Comparison of ENCODE assay signal across 19 mouse cellular contexts in the genomic region with DNA sequence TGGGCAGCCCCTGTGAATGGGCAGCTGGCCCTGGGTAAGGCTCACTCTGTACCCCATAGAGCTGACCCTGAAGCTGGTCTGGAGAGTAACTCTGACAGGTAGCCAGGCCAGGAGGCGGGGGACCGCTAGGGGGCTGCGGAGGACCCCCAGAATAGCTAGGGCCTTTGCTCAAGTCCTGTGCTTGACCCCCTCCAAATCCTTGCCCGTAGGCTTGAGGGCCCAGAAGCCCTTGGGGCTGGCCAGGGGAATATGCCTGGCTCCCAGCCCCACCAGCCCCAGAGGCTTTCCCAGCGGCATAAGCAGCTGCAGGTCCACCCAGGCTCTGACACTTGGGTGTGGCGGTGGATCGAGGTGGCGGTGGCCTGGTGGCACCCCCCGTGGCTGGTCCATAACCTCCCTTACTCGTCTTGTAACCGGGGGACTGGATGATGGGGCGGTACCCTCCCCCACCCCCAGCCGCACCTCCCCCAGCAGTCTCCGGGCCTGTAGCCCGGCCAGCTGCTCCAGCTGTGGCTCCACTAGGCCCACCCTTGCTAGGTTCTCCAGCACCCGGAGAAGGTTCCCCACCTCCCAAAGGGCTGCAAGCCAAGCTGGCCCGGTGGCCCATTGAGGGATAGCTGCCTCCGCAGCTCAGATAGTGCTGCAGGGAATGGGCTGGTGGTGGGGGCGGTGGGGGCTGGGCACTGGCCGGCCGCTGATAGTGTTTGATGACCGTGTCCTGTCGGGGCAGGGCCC. TPM values are rescaled to one million over a fixed set of nuclear protein-coding genes. Genes with fewer than 3 reads are reported as not detected.
DNase-seq lines count a peak whose midpoint lies in the region; ATAC-seq and TF ChIP-seq lines count a peak whose summit lies in the region.
"Had no signal": no experiment of that assay in that cellular context is flagged by ENCODE, and none has a peak within 500 bp of the region (broad histone marks: within the 10 kb centered on the region; RNA-seq: fewer than 3 reads in every experiment).

No protein-coding gene starts in this region.

- no peaks in the 10 kb centered on the region for H3K9me3 ChIP-seq in heart, embryonic 10.5 days
- H3K9me3 ChIP-seq in midbrain, embryonic 10.5 days (replicated peaks): no peaks in the 10 kb centered on the region
- no peaks in the 10 kb centered on the region for H3K9me3 ChIP-seq in midbrain, embryonic 15.5 days
- H3K9me3 ChIP-seq in stomach, postnatal 0 days (ENCODE audit: control insufficient read depth, low read length): no peaks in the 10 kb centered on the region
- H3K9me3 ChIP-seq: kidney, embryonic 15.5 days; limb, embryonic 15.5 days; liver, embryonic 15.5 days; midbrain, embryonic 13.5 days had no signal

- ATAC-seq in midbrain, embryonic 15.5 days (replicated peaks): no peak
- no peak for ATAC-seq in stomach, postnatal 0 days (ENCODE audit: low FRiP score, low TSS enrichment)
- ATAC-seq in monocyte, adult 5-6 weeks (replicated peaks; ENCODE audit: insufficient number of reproducible peaks, low FRiP score, low TSS enrichment, poor library complexity, severe bottlenecking): no peak
- ATAC-seq: CD4-positive, CD25-positive, alpha-beta regulatory T cell, adult 4 months; hindbrain, embryonic 16.5 days; intestine, postnatal 0 days; midbrain, embryonic 13.5 days had no signal

- intact Hi-C loops in heart, adult 2 months (cut with DNase I): no loop called here

- no peak overlapping the region for H3K9ac ChIP-seq in heart, adult 2 months (ENCODE audit: low read depth, low read length)
- no peak overlapping the region for H3K9ac ChIP-seq in midbrain, embryonic 15.5 days
- no peak overlapping the region for H3K9ac ChIP-seq in stomach, postnatal 0 days (ENCODE audit: low read length)
- H3K9ac ChIP-seq: kidney, embryonic 15.5 days; limb, embryonic 15.5 days; liver, embryonic 15.5 days; midbrain, embryonic 13.5 days had no signal

- no peak overlapping the region for H3K27ac ChIP-seq in heart, adult 2 months
- no peak overlapping the region for H3K27ac ChIP-seq in heart, embryonic 10.5 days
- H3K27ac ChIP-seq in midbrain, embryonic 10.5 days (replicated peaks): no peak overlapping the region; the same call in 1 of the 2 replicates
- no peak overlapping the region for H3K27ac ChIP-seq in midbrain, embryonic 15.5 days
- H3K27ac ChIP-seq in stomach, postnatal 0 days (replicated peaks): no peak overlapping the region
- H3K27ac ChIP-seq: kidney, embryonic 15.5 days; limb, embryonic 15.5 days; liver, embryonic 15.5 days; macrophage; midbrain, embryonic 13.5 days had no signal

- H3K79me2 ChIP-seq in heart, adult 2 months (replicated peaks; ENCODE audit: control insufficient read depth, insufficient read depth, low read length): peaks cover 8% of the 10 kb centered on the region

- peak; percentile 52 for DNase-seq in cerebellum, adult 11-12 months
- DNase-seq in cerebellum, postnatal 36 days: no peak
- peak; percentile 52 to 60 for DNase-seq in heart, adult 2 months
- no peak for DNase-seq in heart, embryonic 10.5 days (ENCODE audit: low spot score)
- no peak for DNase-seq in midbrain, embryonic 10.5 days (ENCODE audit: low spot score)
- DNase-seq in stomach, postnatal 0 days (ENCODE audit: low spot score): peak; percentile 12
- DNase-seq: cerebellum, adult 9-10 months; thymus, postnatal 4 days had no signal

- 80% methylated on average over 23 of the region's 23 CpGs for WGBS in heart, adult 2 months
- 90% methylated on average over 23 of the region's 23 CpGs for WGBS in heart, embryonic 10.5 days
- 96% methylated on average over 20 of the region's 23 CpGs for WGBS in midbrain, embryonic 10.5 days
- 93% methylated on average over 23 of the region's 23 CpGs for WGBS in midbrain, embryonic 15.5 days
- WGBS in stomach, postnatal 0 days: 87% methylated on average over 23 of the region's 23 CpGs

- peaks cover 5% of the 10 kb centered on the region for H3K4me1 ChIP-seq in heart, adult 2 months (ENCODE audit: control insufficient read depth, insufficient read depth, low read length)
- peaks cover 53% of the 10 kb centered on the region for H3K4me1 ChIP-seq in heart, embryonic 10.5 days
- H3K4me1 ChIP-seq in midbrain, embryonic 10.5 days: peaks cover 38% of the 10 kb centered on the region
- H3K4me1 ChIP-seq in midbrain, embryonic 15.5 days: peaks cover 31% of the 10 kb centered on the region
- H3K4me1 ChIP-seq in stomach, postnatal 0 days (replicated peaks; ENCODE audit: control insufficient read depth, insufficient read depth): 0 out of 2 replicates have a peak, but pooled peaks cover 4% of the 10 kb centered on the region

- no peaks in the 10 kb centered on the region for H3K27me3 ChIP-seq in heart, adult 2 months (ENCODE audit: control insufficient read depth, insufficient read depth, low read length)
- no peaks in the 10 kb centered on the region for H3K27me3 ChIP-seq in heart, embryonic 10.5 days (ENCODE audit: insufficient read depth, poor library complexity, severe bottlenecking)
- H3K27me3 ChIP-seq in midbrain, embryonic 10.5 days (ENCODE audit: low read depth, poor library complexity, severe bottlenecking): no peaks in the 10 kb centered on the region
- H3K27me3 ChIP-seq in midbrain, embryonic 15.5 days (replicated peaks): no peaks in the 10 kb centered on the region
- no peaks in the 10 kb centered on the region for H3K27me3 ChIP-seq in stomach, postnatal 0 days (ENCODE audit: control insufficient read depth, insufficient read depth, low read length)
- H3K27me3 ChIP-seq: kidney, embryonic 15.5 days; limb, embryonic 15.5 days; liver, embryonic 15.5 days; midbrain, embryonic 13.5 days had no signal

- H3K4me3 ChIP-seq in heart, adult 2 months: no peak overlapping the region
- no peak overlapping the region for H3K4me3 ChIP-seq in heart, embryonic 10.5 days
- peak overlapping the region; percentile 98 for H3K4me3 ChIP-seq in midbrain, embryonic 10.5 days
- H3K4me3 ChIP-seq in midbrain, embryonic 15.5 days: no peak overlapping the region
- H3K4me3 ChIP-seq in stomach, postnatal 0 days (ENCODE audit: low read depth, low read length): no peak overlapping the region
- H3K4me3 ChIP-seq: kidney, embryonic 15.5 days; limb, embryonic 15.5 days; liver, embryonic 15.5 days; midbrain, embryonic 13.5 days; myocyte had no signal

- no peak for TF ChIP-seq POLR2A in heart, adult 2 months (IDR thresholded peaks at IDR 0.05; ENCODE audit: insufficient read depth, low read depth, low read length)

- TF ChIP-seq EP300 in heart, adult 2 months (IDR thresholded peaks at IDR 0.05; ENCODE audit: insufficient read depth, low read depth, low read length): no peak
- TF ChIP-seq EP300 in stomach, postnatal 0 days (optimal IDR thresholded peaks at IDR 0.05): no peak

- no peak for TF ChIP-seq CTCF in heart, adult 2 months (IDR thresholded peaks at IDR 0.05)
- TF ChIP-seq CTCF in stomach, postnatal 0 days (IDR thresholded peaks at IDR 0.05; ENCODE audit: low read depth): no peak

- H3K4me2 ChIP-seq in midbrain, embryonic 15.5 days: no peak overlapping the region
- no peak overlapping the region for H3K4me2 ChIP-seq in stomach, postnatal 0 days (replicated peaks; ENCODE audit: low read depth)
- H3K4me2 ChIP-seq: kidney, embryonic 15.5 days; liver, embryonic 15.5 days had no signal

- H3K36me3 ChIP-seq in heart, adult 2 months (ENCODE audit: control insufficient read depth, insufficient read depth, low read length): no peaks in the 10 kb centered on the region
- H3K36me3 ChIP-seq in heart, embryonic 10.5 days: peaks cover 72% of the 10 kb centered on the region
- H3K36me3 ChIP-seq in midbrain, embryonic 10.5 days: peaks cover 71% of the 10 kb centered on the region
- peaks cover 47% of the 10 kb centered on the region for H3K36me3 ChIP-seq in midbrain, embryonic 15.5 days (replicated peaks)
- H3K36me3 ChIP-seq in stomach, postnatal 0 days (ENCODE audit: control insufficient read depth, insufficient read depth, low read length): peaks cover 29% of the 10 kb centered on the region

RNA-seq across cellular contexts. Expression of a gene that starts 3.6 kb away (rescaled TPM):
- total RNA-seq in heart, adult 2 months (2021): 10 to 100 TPM; 22.4 to 23.0 TPM
- 4.9 and 7.1 TPM in 2 replicates for polyA plus RNA-seq in heart, adult 2 months (2012; rRNA removed)
- 8.8 and 13.3 TPM in 2 replicates for polyA plus RNA-seq in heart, embryonic 10.5 days (2016; fragmentation: Nextera tagmentation; extraction: Ambion mirVana)
- 10.8 and 11.3 TPM in 2 replicates for polyA plus RNA-seq in midbrain, embryonic 10.5 days (2016; fragmentation: Nextera tagmentation; extraction: Ambion mirVana)
- polyA plus RNA-seq in midbrain, embryonic 15.5 days (2015; fragmentation: Nextera tagmentation; extraction: Ambion mirVana): 16.2 and 18.1 TPM in 2 replicates
- 3.4 and 3.8 TPM in 2 replicates for polyA plus RNA-seq in stomach, postnatal 0 days (2015; fragmentation: Nextera tagmentation; extraction: Ambion mirVana)
- 1.6 to 5.0 TPM (median 2.0 TPM) in 3 replicates for total RNA-seq in monocyte, adult 5-6 weeks (2017)

RNA-seq across cellular contexts. Expression of a gene that starts 13.1 kb away (rescaled TPM):
- 10 to 100 TPM; 27.0 to 29.3 TPM for total RNA-seq in heart, adult 2 months (2021)
- 41.7 and 43.6 TPM in 2 replicates for polyA plus RNA-seq in heart, adult 2 months (2012; rRNA removed)
- 59.9 and 65.2 TPM in 2 replicates for polyA plus RNA-seq in heart, embryonic 10.5 days (2016; fragmentation: Nextera tagmentation; extraction: Ambion mirVana)
- 63.0 and 66.7 TPM in 2 replicates for polyA plus RNA-seq in midbrain, embryonic 10.5 days (2016; fragmentation: Nextera tagmentation; extraction: Ambion mirVana)
- 67.2 and 72.1 TPM in 2 replicates for polyA plus RNA-seq in midbrain, embryonic 15.5 days (2015; fragmentation: Nextera tagmentation; extraction: Ambion mirVana)
- 43.0 and 44.1 TPM in 2 replicates for polyA plus RNA-seq in stomach, postnatal 0 days (2015; fragmentation: Nextera tagmentation; extraction: Ambion mirVana)
- total RNA-seq in monocyte, adult 5-6 weeks (2017): 45.8 to 57.3 TPM (median 52.8 TPM) in 3 replicates

RNA-seq across cellular contexts. Expression of a gene that starts 13.4 kb away (rescaled TPM):
- 1 to 10 TPM; 5.5 to 6.2 TPM for total RNA-seq in heart, adult 2 months (2021)
- 19.8 and 23.6 TPM in 2 replicates for polyA plus RNA-seq in heart, adult 2 months (2012; rRNA removed)
- polyA plus RNA-seq in heart, embryonic 10.5 days (2016; fragmentation: Nextera tagmentation; extraction: Ambion mirVana): 15.0 and 16.8 TPM in 2 replicates
- 17.0 and 17.3 TPM in 2 replicates for polyA plus RNA-seq in midbrain, embryonic 10.5 days (2016; fragmentation: Nextera tagmentation; extraction: Ambion mirVana)
- 15.7 and 15.9 TPM in 2 replicates for polyA plus RNA-seq in midbrain, embryonic 15.5 days (2015; fragmentation: Nextera tagmentation; extraction: Ambion mirVana)
- 33.6 and 37.4 TPM in 2 replicates for polyA plus RNA-seq in stomach, postnatal 0 days (2015; fragmentation: Nextera tagmentation; extraction: Ambion mirVana)
- 1.5 to 12.8 TPM (median 3.7 TPM) in 3 replicates for total RNA-seq in monocyte, adult 5-6 weeks (2017)

RNA-seq across cellular contexts. Expression of a gene that starts 31.3 kb away (rescaled TPM):
- total RNA-seq in heart, adult 2 months (2021): 10 to 100 TPM; 40.9 to 44.3 TPM
- polyA plus RNA-seq in heart, adult 2 months (2012; rRNA removed): 107 and 114 TPM in 2 replicates
- 50.5 and 57.5 TPM in 2 replicates for polyA plus RNA-seq in heart, embryonic 10.5 days (2016; fragmentation: Nextera tagmentation; extraction: Ambion mirVana)
- 22.0 and 23.6 TPM in 2 replicates for polyA plus RNA-seq in midbrain, embryonic 10.5 days (2016; fragmentation: Nextera tagmentation; extraction: Ambion mirVana)
- polyA plus RNA-seq in midbrain, embryonic 15.5 days (2015; fragmentation: Nextera tagmentation; extraction: Ambion mirVana): 12.5 and 15.2 TPM in 2 replicates
- 81.5 and 87.2 TPM in 2 replicates for polyA plus RNA-seq in stomach, postnatal 0 days (2015; fragmentation: Nextera tagmentation; extraction: Ambion mirVana)
- total RNA-seq in monocyte, adult 5-6 weeks (2017): 43.0 to 51.7 TPM (median 49.7 TPM) in 3 replicates

RNA-seq across cellular contexts. Expression of a gene that starts 32.9 kb away (rescaled TPM):
- total RNA-seq in heart, adult 2 months (2021): 10 to 100 TPM; 45.5 to 46.6 TPM
- 33.9 and 36.0 TPM in 2 replicates for polyA plus RNA-seq in heart, adult 2 months (2012; rRNA removed)
- polyA plus RNA-seq in heart, embryonic 10.5 days (2016; fragmentation: Nextera tagmentation; extraction: Ambion mirVana): 40.5 and 41.0 TPM in 2 replicates
- polyA plus RNA-seq in midbrain, embryonic 10.5 days (2016; fragmentation: Nextera tagmentation; extraction: Ambion mirVana): 39.6 and 44.8 TPM in 2 replicates
- 54.5 and 56.7 TPM in 2 replicates for polyA plus RNA-seq in midbrain, embryonic 15.5 days (2015; fragmentation: Nextera tagmentation; extraction: Ambion mirVana)
- polyA plus RNA-seq in stomach, postnatal 0 days (2015; fragmentation: Nextera tagmentation; extraction: Ambion mirVana): 14.9 and 18.6 TPM in 2 replicates
- total RNA-seq in monocyte, adult 5-6 weeks (2017): 15.3 to 21.1 TPM (median 16.7 TPM) in 3 replicates

Comparison
In these comparisons a context has a peak if more than half of its experiments do, and no peak if none do; other contexts are left out.
1. DNase-seq: peak in cerebellum, adult 11-12 months (single experiment), heart, adult 2 months (2 of 2) and stomach, postnatal 0 days (single experiment); none in cerebellum, postnatal 36 days (0 of 2), heart, embryonic 10.5 days (single experiment) and midbrain, embryonic 10.5 days (single experiment).